Mouse (Mus musculus): Measurements from ENCODE around the gene Agtr2. TPM values are rescaled to one million over a fixed set of nuclear protein-coding genes. Genes with fewer than 3 reads are reported as not detected.
"Not testable (repeated sequence)": the region's sequence is repeated elsewhere in the genome, so short reads cannot be mapped to it uniquely, and the experiment has no call there.

The Agtr2 gene
- polyA plus RNA-seq (2016; fragmentation: Nextera tagmentation; extraction: Ambion mirVana) = 22.0 and 30.0 TPM in 2 replicates

GRCm38 (mm10) chrX:21484414-21484813 is at the start of gene Agtr2:
Gene Agtr2, plus strand, starts transcription at chrX:21484544.
- 53% methylated on average over 5 of the region's 5 CpGs for WGBS

DNA sequence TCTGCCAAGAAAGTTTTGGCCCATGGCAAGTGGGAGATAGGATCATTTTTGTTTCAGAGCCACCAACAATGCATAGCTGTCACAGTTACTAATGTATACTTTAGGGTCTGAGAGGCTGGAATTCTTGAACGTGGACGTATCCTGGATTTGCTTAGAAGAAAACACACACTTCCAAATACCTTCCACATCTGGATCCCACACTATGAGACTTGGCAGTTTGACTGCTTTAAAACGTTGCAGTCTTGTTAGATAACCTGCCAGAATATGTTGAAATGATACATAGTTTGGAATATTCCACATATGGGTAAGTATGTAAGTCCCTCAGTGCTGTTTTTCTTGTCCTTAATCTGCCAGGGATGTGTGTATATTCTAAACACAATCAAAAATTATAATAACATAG is 31.8 kb upstream of the Agtr2 start:
- H3K4me2 ChIP-seq (replicated peaks) = no peak overlapping the region
- no peak for ATAC-seq (ENCODE audit: insufficient number of reproducible peaks, insufficient read depth, low FRiP score, low TSS enrichment)
- no peak overlapping the region for H3K27ac ChIP-seq
- H3K27me3 ChIP-seq = no peaks in the 10 kb centered on the region
- H3K36me3 ChIP-seq = no peaks in the 10 kb centered on the region
- H3K4me3 ChIP-seq = no peak overlapping the region
- no peaks in the 10 kb centered on the region for H3K4me1 ChIP-seq
- WGBS = 39% methylated on average over 3 of the region's 3 CpGs
- no peaks in the 10 kb centered on the region for H3K9me3 ChIP-seq
- H3K9ac ChIP-seq = no peak overlapping the region

More at GRCm38 (mm10) chrX:21484414-21484813, at the start of gene Agtr2:
- no peaks in the 10 kb centered on the region for H3K27me3 ChIP-seq
- no peak within 1 kb of the TSS for H3K27ac ChIP-seq
- no peaks in the 10 kb centered on the region for H3K4me1 ChIP-seq
- H3K4me3 ChIP-seq = no peak within 1 kb of the TSS
- no peaks in the 10 kb centered on the region for H3K36me3 ChIP-seq
- no peaks in the 10 kb centered on the region for H3K9me3 ChIP-seq
- no peak within 1 kb of the TSS for H3K9ac ChIP-seq
- no peak within 1 kb of the TSS for H3K4me2 ChIP-seq (replicated peaks)
- ATAC-seq (ENCODE audit: insufficient number of reproducible peaks, insufficient read depth, low FRiP score, low TSS enrichment) = no peak

- Histone ChIP-seq H3K36me3 (no peaks in the 10 kb centered on the region), H3K4me2 (replicated peaks) (no peak overlapping the region), H3K4me1 (no peaks in the 10 kb centered on the region), H3K9ac (no peak overlapping the region), H3K27ac (no peak overlapping the region), H3K27me3 (no peaks in the 10 kb centered on the region), H3K9me3 (no peaks in the 10 kb centered on the region), H3K4me3 (no peak overlapping the region)
- WGBS = 43% methylated on average over 2 of the region's 2 CpGs
- no peak for ATAC-seq (ENCODE audit: insufficient number of reproducible peaks, insufficient read depth, low FRiP score, low TSS enrichment)
Observed at GRCm38 (mm10) chrX:21488111-21488510, 3.8 kb downstream of the Agtr2 start.

DNA sequence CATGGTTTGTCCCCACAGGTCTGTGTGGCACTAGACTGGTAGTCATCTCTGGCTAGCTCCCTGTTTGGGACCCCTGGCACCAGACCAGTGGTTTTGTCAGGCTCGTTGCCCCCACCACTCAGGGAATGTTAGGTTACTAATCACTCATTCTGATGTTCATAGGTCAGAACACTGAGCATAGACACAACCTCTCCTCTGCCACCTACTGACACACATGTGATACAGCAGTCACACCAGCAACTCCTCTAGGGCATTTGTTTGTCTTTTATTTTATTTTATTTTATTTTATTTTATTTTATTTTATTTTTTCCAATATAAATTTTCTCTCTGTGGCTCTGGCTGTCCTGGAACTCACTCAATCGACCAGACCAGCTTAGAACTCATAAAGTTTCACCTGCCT is 15.9 kb downstream of the Agtr2 start:
- no peak overlapping the region for H3K9ac ChIP-seq
- H3K4me2 ChIP-seq (replicated peaks) = no peak overlapping the region
- H3K4me1 ChIP-seq = no peaks in the 10 kb centered on the region
- H3K27me3 ChIP-seq = no peaks in the 10 kb centered on the region
- no peaks in the 10 kb centered on the region for H3K36me3 ChIP-seq
- no peak for ATAC-seq (ENCODE audit: insufficient number of reproducible peaks, insufficient read depth, low FRiP score, low TSS enrichment)
- WGBS = 41% methylated on average over 2 of the region's 2 CpGs
- H3K4me3 ChIP-seq = no peak overlapping the region
- no peak overlapping the region for H3K27ac ChIP-seq
- H3K9me3 ChIP-seq = no peaks in the 10 kb centered on the region

GRCm38 (mm10) chrX:21507333-21507732 is 23.0 kb downstream of the Agtr2 start:
- not testable (repeated sequence) for ATAC-seq (ENCODE audit: insufficient number of reproducible peaks, insufficient read depth, low FRiP score, low TSS enrichment); H3K27me3 ChIP-seq; H3K4me2 ChIP-seq (replicated peaks); H3K36me3 ChIP-seq; H3K27ac ChIP-seq; H3K4me3 ChIP-seq; H3K4me1 ChIP-seq; H3K9me3 ChIP-seq; H3K9ac ChIP-seq
- 83% methylated on average over 2 of the region's 2 CpGs for WGBS

DNA sequence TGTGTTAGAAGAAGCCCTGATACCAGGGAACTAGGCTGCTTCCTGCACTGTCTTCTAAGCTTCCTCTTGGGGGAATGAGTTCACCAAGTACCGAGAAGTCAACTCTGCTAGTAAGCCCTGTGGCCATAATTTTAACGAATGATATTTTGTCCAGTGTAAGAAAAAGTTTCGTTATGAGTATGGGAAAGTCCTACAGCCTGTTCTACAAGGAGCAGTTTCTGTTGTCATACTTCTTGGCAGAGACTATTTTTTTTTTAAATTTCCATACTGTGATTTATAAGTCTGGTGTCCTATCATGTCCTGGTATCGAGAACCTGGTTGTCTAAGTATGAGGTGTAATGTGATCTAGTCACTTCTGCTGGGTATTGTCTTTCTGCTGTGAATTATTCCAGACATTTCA is 38.2 kb downstream of the Agtr2 start:
- Histone ChIP-seq H3K36me3 (no peaks in the 10 kb centered on the region), H3K4me2 (replicated peaks) (no peak overlapping the region), H3K4me3 (no peak overlapping the region), H3K9me3 (no peaks in the 10 kb centered on the region), H3K9ac (no peak overlapping the region), H3K4me1 (no peaks in the 10 kb centered on the region), H3K27me3 (no peaks in the 10 kb centered on the region), H3K27ac (no peak overlapping the region)
- 78% methylated on average over 4 of the region's 4 CpGs for WGBS
- ATAC-seq (ENCODE audit: insufficient number of reproducible peaks, insufficient read depth, low FRiP score, low TSS enrichment) = no peak

Other genes starting within 250 kb of the Agtr2 start
- gene Slc6a14, start 230.4 kb downstream of the Agtr2 start, polyA plus RNA-seq (2016; fragmentation: Nextera tagmentation; extraction: Ambion mirVana) = 0.22 and 0.23 TPM in 2 replicates